25 mouse cellular contexts compared by ENCODE assay signal in genomic region chr3:138967627-138968026, GRCm38 (mm10).
A peak's percentile ranks its signal among the peaks of the same experiment; 100 is the strongest.
DNase-seq lines count a peak whose midpoint lies in the region; ATAC-seq lines count a peak whose summit lies in the region.
"Had no signal": no experiment of that assay in that cellular context is flagged by ENCODE, and none has a peak within 500 bp of the region (broad histone marks: within the 10 kb centered on the region; RNA-seq: fewer than 3 reads in every experiment).

No protein-coding gene starts in this region.

- no peaks in the 10 kb centered on the region for H3K4me1 ChIP-seq in kidney, embryonic 16.5 days (ENCODE audit: insufficient read depth, low read length)
- H3K4me1 ChIP-seq in midbrain, embryonic 11.5 days (ENCODE audit: control insufficient read depth, insufficient read depth, low read length), result no peaks in the 10 kb centered on the region
- H3K4me1 ChIP-seq: embryonic facial prominence, embryonic 12.5 days; embryonic facial prominence, embryonic 15.5 days; heart, embryonic 10.5 days; heart, embryonic 13.5 days had no signal

- H3K9ac ChIP-seq in kidney, embryonic 16.5 days (replicated peaks; ENCODE audit: low read length), result no peak overlapping the region
- no peak overlapping the region for H3K9ac ChIP-seq in midbrain, embryonic 11.5 days (ENCODE audit: low read length)
- H3K9ac ChIP-seq: embryonic facial prominence, embryonic 12.5 days; embryonic facial prominence, embryonic 15.5 days; forebrain, postnatal 0 days; heart, embryonic 13.5 days; hindbrain, embryonic 14.5 days had no signal

- no peak overlapping the region for H3K4me2 ChIP-seq in kidney, embryonic 16.5 days (replicated peaks; ENCODE audit: low read depth, low read length)
- no peak overlapping the region for H3K4me2 ChIP-seq in midbrain, embryonic 11.5 days
- H3K4me2 ChIP-seq: embryonic facial prominence, embryonic 12.5 days; embryonic facial prominence, embryonic 15.5 days; heart, embryonic 13.5 days; hindbrain, embryonic 14.5 days had no signal

- H3K9me3 ChIP-seq in kidney, embryonic 16.5 days (ENCODE audit: low read length), result no peaks in the 10 kb centered on the region
- no peaks in the 10 kb centered on the region for H3K9me3 ChIP-seq in midbrain, embryonic 11.5 days (ENCODE audit: control insufficient read depth, low read length)
- H3K9me3 ChIP-seq: embryonic facial prominence, embryonic 12.5 days; embryonic facial prominence, embryonic 15.5 days; heart, embryonic 10.5 days; heart, embryonic 13.5 days had no signal

- WGBS in kidney, embryonic 16.5 days, result 48% methylated on average over 9 of the region's 9 CpGs
- WGBS in midbrain, embryonic 11.5 days, result 92% methylated on average over 9 of the region's 9 CpGs

- no peak overlapping the region for H3K27ac ChIP-seq in kidney, embryonic 16.5 days (ENCODE audit: low read length)
- no peak overlapping the region for H3K27ac ChIP-seq in midbrain, embryonic 11.5 days (ENCODE audit: low read depth, low read length)
- H3K27ac ChIP-seq: embryonic facial prominence, embryonic 12.5 days; embryonic facial prominence, embryonic 15.5 days; heart, adult 2 months; heart, embryonic 10.5 days; heart, embryonic 13.5 days; hindbrain, embryonic 14.5 days had no signal

- peaks cover 9% of the 10 kb centered on the region for H3K36me3 ChIP-seq in kidney, embryonic 16.5 days (ENCODE audit: insufficient read depth, low read length)
- no peaks in the 10 kb centered on the region for H3K36me3 ChIP-seq in midbrain, embryonic 11.5 days (ENCODE audit: control insufficient read depth, insufficient read depth, low read length)

- ATAC-seq in frontal cortex, adult (ENCODE audit: low TSS enrichment), result peak; percentile 86
- ATAC-seq in kidney, embryonic 16.5 days (ENCODE audit: low FRiP score, low TSS enrichment), result 0 out of 2 replicates have a peak, but pooled peaks have one; percentile 39
- no peak for ATAC-seq in midbrain, embryonic 11.5 days (ENCODE audit: low FRiP score)
- ATAC-seq: activated CD4-positive, CD25-positive, alpha-beta regulatory T cell, adult 4 months; forebrain, embryonic 14.5 days; forebrain, postnatal 0 days had no signal

- H3K4me3 ChIP-seq in kidney, embryonic 16.5 days (ENCODE audit: low read length), result no peak overlapping the region
- H3K4me3 ChIP-seq in midbrain, embryonic 11.5 days (ENCODE audit: low read depth, low read length), result no peak overlapping the region
- H3K4me3 ChIP-seq: embryonic facial prominence, embryonic 12.5 days; embryonic facial prominence, embryonic 15.5 days; heart, adult 2 months; heart, embryonic 10.5 days; heart, embryonic 13.5 days had no signal

- DNase-seq in frontal cortex, postnatal 25 days (ENCODE audit: low spot score in 2 of 2), result no peak
- no peak for DNase-seq in kidney, adult 11 months
- peak; percentile 45 for DNase-seq in right cerebral cortex, adult 18-20 months
- no peak for DNase-seq in right cerebral cortex, postnatal 25 days
- no peak for DNase-seq in midbrain, embryonic 11.5 days (ENCODE audit: low spot score, missing footprints)
- DNase-seq: adrenal gland, adult 8-10 months; adrenal gland, postnatal 25 days; cerebellum, adult 18-20 months; cerebellum, adult 9-11 months; cerebellum, postnatal 25 days; forebrain, postnatal 0 days; gastrocnemius, postnatal 10 days; gastrocnemius, postnatal 36 days; heart, adult 2 months; heart, postnatal 14 days; heart, postnatal 4 days had no signal

- no peaks in the 10 kb centered on the region for H3K27me3 ChIP-seq in kidney, embryonic 16.5 days (ENCODE audit: insufficient read depth, low read length)
- H3K27me3 ChIP-seq in midbrain, embryonic 11.5 days (ENCODE audit: control insufficient read depth, insufficient read depth, low read length), result no peaks in the 10 kb centered on the region
- H3K27me3 ChIP-seq: embryonic facial prominence, embryonic 12.5 days; embryonic facial prominence, embryonic 15.5 days; heart, embryonic 13.5 days had no signal
